Mouse (Mus musculus) cortical plate, adult 2 months (tissue): ENCODE results near the gene Tnfsf4.

Experiments
- CTCF ChIP-seq: fragments of 200-500 bp; IDR thresholded peaks from 2 replicates; pipeline ENCODE4 v1.5.1; 2011; ENCODE audit warnings: mild to moderate bottlenecking, control low read depth, low read length; ENCODE audit not compliant: insufficient read depth; ENCODE audit errors: extremely low read depth
- POLR2A ChIP-seq: fragments of 200-500 bp; IDR thresholded peaks from 2 replicates; pipeline ENCODE4 v1.6.1; 2011; ENCODE audit warnings: mild to moderate bottlenecking, low read length, control low read depth; ENCODE audit not compliant: insufficient read depth; ENCODE audit errors: extremely low read depth

GRCm38 (mm10) chr1:161403061-161403460 is 7.9 kb downstream of the Tnfsf4 start:
- TF ChIP-seq CTCF (no peak), POLR2A (no peak)
